Mouse (Mus musculus): Measurements from ENCODE around the gene Pola1. TPM values are rescaled to one million over a fixed set of nuclear protein-coding genes. Genes with fewer than 3 reads are reported as not detected.

Gene Pola1
- polyA plus RNA-seq, 1 experiment from 2014 or later = 19.9 TPM

DNA sequence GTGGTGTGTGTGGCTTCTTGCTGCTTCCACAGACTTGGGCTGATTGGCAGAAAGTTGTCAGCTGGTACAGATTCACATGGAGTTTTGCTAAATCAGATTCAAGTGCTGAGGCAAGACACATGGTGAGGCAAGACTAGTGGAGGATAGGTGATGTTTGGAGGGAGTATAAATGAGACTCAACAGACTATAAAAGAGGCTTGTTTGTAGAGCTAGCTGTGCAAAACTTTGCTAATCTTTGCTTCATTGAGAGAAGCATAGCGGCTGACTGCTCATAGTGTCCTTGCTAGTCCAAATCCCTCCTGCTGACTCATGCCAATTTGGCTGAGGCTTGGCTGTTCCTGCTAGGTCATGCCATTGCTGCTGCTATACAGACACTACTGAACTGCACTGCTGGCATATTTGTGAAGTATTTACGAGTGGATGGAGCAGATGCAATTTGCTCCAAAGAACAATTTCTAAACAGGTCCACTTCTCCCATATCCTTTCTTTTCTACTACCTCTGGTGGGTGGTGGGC, 3.0 kb upstream of the Pola1 start:
- Histone ChIP-seq H3K4me1 (peaks cover 4% of the 10 kb centered on the region; the same call in 1 of the 2 replicates), H3K36me3 (no peaks in the 10 kb centered on the region), H3K4me3 (no peak overlapping the region), H3K27me3 (peaks cover 4% of the 10 kb centered on the region; the same call in 1 of the 2 replicates), H3K9ac (no peak overlapping the region), H3K9me3 (no peaks in the 10 kb centered on the region), H3K27ac (no peak overlapping the region), H3K4me2 (replicated peaks) (no peak overlapping the region)
- no peak for ATAC-seq (ENCODE audit: low FRiP score, low read depth)
- 75% methylated on average over 2 of the region's 2 CpGs for WGBS

DNA sequence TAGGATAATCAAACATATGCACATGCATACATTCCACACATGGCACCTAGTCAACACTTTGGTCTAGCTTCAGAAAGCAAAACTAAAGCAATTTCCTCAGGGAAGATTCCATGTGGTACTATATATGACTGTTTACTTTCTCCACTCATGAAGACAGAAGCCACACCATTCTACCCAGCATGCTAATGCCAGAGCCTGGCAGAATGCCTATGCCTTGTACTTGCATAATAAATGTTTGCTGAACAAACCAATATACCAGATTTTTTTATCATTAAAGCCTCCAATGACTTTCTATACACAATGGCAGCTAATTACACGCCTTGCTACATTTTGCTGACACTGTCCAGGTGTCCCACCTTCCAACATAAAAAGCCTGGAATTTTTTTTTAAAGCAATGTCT, 1.7 kb downstream of the Pola1 start:
- Histone ChIP-seq H3K36me3 (no peaks in the 10 kb centered on the region), H3K4me3 (no peak overlapping the region), H3K27ac (no peak overlapping the region), H3K4me1 (peaks cover 4% of the 10 kb centered on the region; the same call in 1 of the 2 replicates), H3K27me3 (peaks cover 4% of the 10 kb centered on the region; the same call in 1 of the 2 replicates), H3K9ac (no peak overlapping the region), H3K4me2 (replicated peaks) (peak overlapping the region; percentile 65; the same call in 1 of the 2 replicates), H3K9me3 (no peaks in the 10 kb centered on the region)
- 54% methylated on average over 1 of the region's 1 CpGs for WGBS
- no peak for ATAC-seq (ENCODE audit: low FRiP score, low read depth)

DNA sequence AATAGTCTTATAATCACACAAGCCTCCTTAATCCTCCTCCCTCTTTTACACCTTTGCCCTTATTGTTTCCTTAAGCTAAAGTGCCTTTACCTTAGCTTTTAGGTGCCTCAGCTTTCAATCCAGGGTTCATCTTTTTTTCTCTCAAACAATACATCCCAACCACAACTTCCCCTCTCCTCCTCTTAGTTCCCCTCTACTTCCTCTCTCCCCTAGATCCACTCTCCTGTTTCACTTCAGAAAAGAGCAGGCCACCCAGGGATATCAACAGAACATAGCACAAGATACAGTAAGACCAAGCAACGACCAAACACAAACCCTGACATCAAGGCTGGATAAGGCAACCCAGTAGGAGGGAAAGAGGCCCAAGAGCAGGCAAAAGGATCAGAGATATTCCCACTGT, 29.7 kb downstream of the Pola1 start:
- Histone ChIP-seq H3K4me3 (no peak overlapping the region), H3K4me1 (no peaks in the 10 kb centered on the region), H3K4me2 (replicated peaks) (no peak overlapping the region), H3K36me3 (peaks cover 6% of the 10 kb centered on the region), H3K27me3 (no peaks in the 10 kb centered on the region), H3K9me3 (no peaks in the 10 kb centered on the region), H3K27ac (no peak overlapping the region), H3K9ac (no peak overlapping the region)
- WGBS = 76% methylated on average over 1 of the region's 1 CpGs
- no peak for ATAC-seq (ENCODE audit: low FRiP score, low read depth)

DNA sequence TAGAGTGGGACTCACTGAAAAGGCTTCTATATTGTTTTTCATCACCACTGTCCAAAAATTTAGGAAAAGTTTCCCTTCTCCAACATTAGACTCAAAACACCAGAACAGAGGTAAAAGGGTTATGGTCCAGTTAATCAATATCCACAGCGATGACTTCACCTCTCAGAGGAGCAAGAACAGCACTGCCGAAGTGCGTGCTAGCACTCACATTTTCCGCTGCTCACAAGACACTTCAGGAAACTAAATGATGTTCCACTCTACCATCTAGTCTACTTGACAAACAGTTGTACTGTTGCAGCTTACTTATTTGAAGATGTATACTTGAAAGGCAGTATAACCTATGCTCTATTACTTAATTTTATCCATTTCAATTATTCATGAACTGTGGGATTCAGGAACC, 37.7 kb downstream of the Pola1 start:
- Histone ChIP-seq H3K9me3 (no peaks in the 10 kb centered on the region), H3K27me3 (no peaks in the 10 kb centered on the region), H3K9ac (no peak overlapping the region), H3K4me1 (no peaks in the 10 kb centered on the region), H3K4me2 (replicated peaks) (no peak overlapping the region), H3K27ac (no peak overlapping the region), H3K36me3 (no peaks in the 10 kb centered on the region; the same call in 1 of the 2 replicates), H3K4me3 (no peak overlapping the region)
- WGBS = 95% methylated on average over 4 of the region's 4 CpGs
- ATAC-seq (ENCODE audit: low FRiP score, low read depth) = no peak

DNA sequence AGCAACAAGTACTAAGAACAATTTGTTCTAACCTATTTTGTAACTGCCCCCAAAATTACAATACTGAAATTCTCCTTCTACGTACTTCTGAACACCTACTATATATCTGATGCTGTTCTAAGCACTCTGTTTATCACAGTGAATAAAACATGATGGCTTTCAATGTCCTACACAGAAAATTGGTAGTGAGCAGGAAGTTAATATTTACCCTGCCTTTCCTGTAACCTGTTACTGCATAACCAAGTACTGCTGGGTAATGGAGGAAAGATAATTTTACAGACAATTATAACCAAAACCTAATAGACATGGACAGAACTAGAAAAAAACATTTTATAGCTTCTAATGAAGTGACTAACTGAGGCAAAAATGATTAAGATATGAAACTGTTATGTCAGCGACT, 51.0 kb downstream of the Pola1 start:
- no peaks in the 10 kb centered on the region for H3K27me3 ChIP-seq
- no peaks in the 10 kb centered on the region for H3K4me1 ChIP-seq
- H3K4me2 ChIP-seq (replicated peaks) = no peak overlapping the region
- no peaks in the 10 kb centered on the region for H3K9me3 ChIP-seq
- H3K9ac ChIP-seq = no peak overlapping the region
- no peak overlapping the region for H3K27ac ChIP-seq
- H3K36me3 ChIP-seq = no peaks in the 10 kb centered on the region
- no peak overlapping the region for H3K4me3 ChIP-seq
- WGBS = 86% methylated on average over 2 of the region's 2 CpGs
- ATAC-seq (ENCODE audit: low FRiP score, low read depth) = no peak

DNA sequence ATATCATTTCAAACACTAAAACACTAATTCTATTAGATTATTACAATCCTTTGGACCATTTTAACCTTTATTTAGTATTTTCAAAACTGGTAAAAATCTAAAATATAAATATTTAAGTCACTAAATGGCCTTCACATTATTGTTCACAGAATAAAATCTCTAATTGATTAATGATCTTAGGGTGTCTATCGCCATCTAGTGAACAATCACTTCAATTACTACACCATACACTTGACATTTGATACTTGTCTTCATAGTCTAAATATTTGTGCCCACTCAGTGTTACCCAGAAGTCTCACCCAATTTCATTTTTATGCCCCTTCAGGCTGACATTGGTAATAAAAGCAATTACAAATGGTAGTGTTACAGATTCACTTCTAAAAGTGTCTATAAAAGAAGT, 74.8 kb downstream of the Pola1 start:
- Histone ChIP-seq H3K36me3 (no peaks in the 10 kb centered on the region), H3K27ac (no peak overlapping the region), H3K4me1 (no peaks in the 10 kb centered on the region), H3K4me2 (replicated peaks) (no peak overlapping the region), H3K4me3 (no peak overlapping the region), H3K27me3 (no peaks in the 10 kb centered on the region), H3K9me3 (no peaks in the 10 kb centered on the region), H3K9ac (no peak overlapping the region)
- WGBS = 36% methylated on average over 1 of the region's 1 CpGs
- ATAC-seq (ENCODE audit: low FRiP score, low read depth) = no peak

DNA sequence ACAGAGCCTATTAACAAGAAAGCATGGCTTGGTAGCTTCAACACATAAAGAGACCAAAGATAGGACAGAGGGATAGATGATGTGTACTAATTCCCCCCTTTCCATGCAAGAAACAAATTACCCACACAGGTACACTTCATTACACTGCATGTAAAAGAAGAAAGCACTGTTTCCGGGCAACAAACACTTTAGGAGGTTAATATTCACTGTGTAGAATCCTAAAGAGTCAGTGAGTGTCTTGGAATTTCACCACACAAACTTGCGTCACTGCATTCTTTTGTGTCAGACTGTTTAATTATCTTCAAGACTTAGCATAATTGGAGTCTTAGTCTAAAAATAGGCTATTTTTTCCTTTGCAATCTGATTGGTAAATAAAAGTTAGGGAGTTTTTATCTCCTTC, 92.2 kb downstream of the Pola1 start:
- H3K9ac ChIP-seq = no peak overlapping the region
- H3K4me3 ChIP-seq = no peak overlapping the region
- no peaks in the 10 kb centered on the region for H3K9me3 ChIP-seq
- no peaks in the 10 kb centered on the region for H3K36me3 ChIP-seq
- 64% methylated on average over 2 of the region's 2 CpGs for WGBS
- no peaks in the 10 kb centered on the region for H3K4me1 ChIP-seq
- no peaks in the 10 kb centered on the region for H3K27me3 ChIP-seq
- no peak overlapping the region for H3K4me2 ChIP-seq (replicated peaks)
- no peak for ATAC-seq (ENCODE audit: low FRiP score, low read depth)
- no peak overlapping the region for H3K27ac ChIP-seq

DNA sequence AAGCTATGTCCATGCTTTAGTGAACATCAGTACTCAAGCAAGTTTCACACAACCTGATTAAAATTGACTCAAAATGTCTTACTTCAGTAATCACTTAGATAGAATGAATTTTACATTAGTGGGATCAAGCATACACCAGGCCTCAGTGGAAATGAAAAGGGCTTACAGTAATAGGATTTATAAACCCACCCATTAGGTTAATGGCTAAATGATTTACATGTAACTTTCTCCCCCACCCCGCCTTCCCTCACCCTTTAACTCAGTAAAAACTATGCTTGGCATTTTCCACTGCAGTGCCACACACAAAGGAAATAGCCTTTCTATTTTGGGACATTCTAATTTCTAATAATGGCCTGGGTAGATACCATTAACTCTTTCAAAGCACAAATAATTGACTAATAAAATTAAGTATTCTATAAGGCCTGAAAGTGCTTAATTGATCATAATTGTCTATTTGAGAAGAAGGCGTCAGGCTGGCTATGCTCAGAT, 129.0 kb downstream of the Pola1 start:
- Histone ChIP-seq H3K9me3 (no peaks in the 10 kb centered on the region), H3K27me3 (no peaks in the 10 kb centered on the region), H3K36me3 (no peaks in the 10 kb centered on the region), H3K4me3 (no peak overlapping the region), H3K4me2 (replicated peaks) (no peak overlapping the region), H3K4me1 (no peaks in the 10 kb centered on the region), H3K9ac (no peak overlapping the region), H3K27ac (no peak overlapping the region)
- ATAC-seq (ENCODE audit: low FRiP score, low read depth) = no peak
- 67% methylated on average over 2 of the region's 2 CpGs for WGBS

DNA sequence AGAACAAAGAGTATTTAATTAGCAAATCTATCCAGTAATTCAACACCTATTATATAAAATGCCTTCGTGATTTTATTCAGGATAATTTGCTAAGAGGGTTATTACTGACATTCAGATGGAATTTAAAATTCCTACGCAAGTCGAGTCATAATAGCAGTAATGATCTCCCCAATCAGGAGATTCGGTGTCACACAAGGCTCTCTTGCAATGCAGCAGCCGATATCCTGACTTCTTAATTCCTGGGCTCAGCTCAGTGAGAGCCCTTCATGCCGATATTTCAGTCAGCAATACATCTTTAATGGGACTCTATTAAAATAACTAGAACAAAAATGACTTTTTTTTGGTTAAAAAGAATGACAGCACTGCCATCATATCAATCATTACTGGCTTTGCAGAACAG, 134.4 kb downstream of the Pola1 start:
- H3K27ac ChIP-seq = no peak overlapping the region
- H3K27me3 ChIP-seq = no peaks in the 10 kb centered on the region
- no peak overlapping the region for H3K9ac ChIP-seq
- no peaks in the 10 kb centered on the region for H3K36me3 ChIP-seq
- H3K9me3 ChIP-seq = no peaks in the 10 kb centered on the region
- ATAC-seq (ENCODE audit: low FRiP score, low read depth) = no peak
- no peak overlapping the region for H3K4me2 ChIP-seq (replicated peaks)
- H3K4me3 ChIP-seq = no peak overlapping the region
- H3K4me1 ChIP-seq = no peaks in the 10 kb centered on the region
- WGBS = 70% methylated on average over 6 of the region's 6 CpGs

DNA sequence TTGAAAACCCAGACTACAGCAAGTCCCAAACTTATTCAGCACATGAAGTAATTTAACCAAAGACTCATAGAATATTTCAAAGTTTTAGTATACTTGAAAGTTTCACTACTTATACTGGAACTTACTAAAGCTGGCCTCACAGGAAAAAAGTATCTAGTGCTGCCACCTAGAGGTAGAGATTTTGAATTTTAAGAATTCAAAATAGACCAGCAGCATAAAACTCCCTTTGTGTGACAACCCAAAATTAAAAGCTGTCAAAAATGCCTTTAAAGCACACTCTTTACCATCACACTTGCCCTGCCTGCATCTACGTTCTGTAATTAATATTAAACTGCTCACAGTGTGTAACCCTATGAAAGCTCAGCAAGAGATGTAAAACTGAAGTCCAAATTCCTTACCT, 166.2 kb downstream of the Pola1 start:
- no peak overlapping the region for H3K4me2 ChIP-seq (replicated peaks)
- no peaks in the 10 kb centered on the region for H3K36me3 ChIP-seq
- no peak overlapping the region for H3K27ac ChIP-seq
- no peaks in the 10 kb centered on the region for H3K9me3 ChIP-seq
- H3K27me3 ChIP-seq = no peaks in the 10 kb centered on the region
- H3K9ac ChIP-seq = no peak overlapping the region
- no peaks in the 10 kb centered on the region for H3K4me1 ChIP-seq
- H3K4me3 ChIP-seq = no peak overlapping the region
- WGBS = 50% methylated on average over 1 of the region's 1 CpGs
- ATAC-seq (ENCODE audit: low FRiP score, low read depth) = no peak

DNA sequence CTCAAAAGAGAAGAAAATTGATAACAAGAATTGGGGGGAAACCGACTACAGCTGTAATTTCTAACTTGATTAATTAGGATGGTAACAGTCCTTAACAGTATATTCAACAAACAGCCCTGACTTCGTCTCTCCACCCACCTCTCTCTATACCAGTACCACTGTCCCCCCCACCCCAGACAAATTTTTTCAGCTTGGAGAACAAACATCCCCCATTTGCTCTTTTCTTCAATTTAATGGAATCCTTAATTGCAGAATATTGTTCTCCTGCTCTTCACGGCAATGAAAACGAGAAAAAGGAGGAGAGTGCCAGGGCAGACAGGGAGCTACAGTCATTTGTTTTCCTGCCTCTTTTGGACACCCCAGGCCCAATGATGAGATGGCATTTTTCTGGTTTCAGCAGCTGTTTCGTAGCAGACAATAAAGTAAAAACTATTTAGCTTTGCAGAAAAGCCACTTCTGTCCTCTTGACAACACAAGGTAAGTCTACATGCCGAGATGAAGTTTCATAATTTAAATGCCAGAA, 202.2 kb downstream of the Pola1 start:
- no peaks in the 10 kb centered on the region for H3K9me3 ChIP-seq
- 79% methylated on average over 6 of the region's 6 CpGs for WGBS

DNA sequence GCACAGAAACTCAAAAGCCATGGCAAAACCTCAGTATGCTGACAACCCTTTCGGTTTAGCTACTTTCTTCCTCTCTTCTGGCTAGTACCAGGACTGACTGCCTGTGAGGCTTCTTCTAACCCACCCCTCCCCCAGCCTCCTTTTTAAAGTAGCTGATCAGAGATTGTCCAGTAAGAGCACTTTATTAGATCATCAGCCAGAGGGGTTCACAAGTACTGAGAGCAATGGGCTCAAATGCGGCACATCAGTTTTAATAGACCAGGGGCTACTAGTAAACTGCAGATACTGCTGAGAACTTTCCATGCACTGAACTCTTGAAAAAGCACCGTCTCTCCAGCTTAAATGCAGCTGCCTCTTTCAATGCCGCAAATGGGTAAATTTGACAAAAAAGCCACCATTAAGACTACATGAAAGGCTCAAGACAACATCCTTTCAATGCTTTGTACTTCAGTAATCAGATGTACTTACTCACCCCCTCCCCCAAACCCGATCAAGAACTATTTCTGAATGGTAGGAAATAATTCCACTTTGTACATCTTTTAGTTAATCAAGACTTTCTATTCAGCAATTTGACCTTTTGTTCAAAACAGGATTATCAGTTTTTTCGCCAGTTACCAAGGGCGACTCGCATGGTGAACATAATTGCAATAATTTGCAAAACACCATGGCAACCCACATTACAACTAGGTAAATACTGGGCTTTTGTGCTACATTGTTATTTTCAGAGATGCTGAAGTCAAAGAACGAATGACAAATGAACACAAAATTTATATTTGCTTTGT, 202.8 kb downstream of the Pola1 start:
- WGBS = 76% methylated on average over 9 of the region's 9 CpGs
- Histone ChIP-seq H3K9me3 (no peaks in the 10 kb centered on the region), H3K4me3 (no peak overlapping the region), H3K9ac (no peak overlapping the region), H3K4me2 (replicated peaks) (no peak overlapping the region), H3K4me1 (no peaks in the 10 kb centered on the region), H3K36me3 (no peaks in the 10 kb centered on the region), H3K27ac (no peak overlapping the region), H3K27me3 (no peaks in the 10 kb centered on the region)
- ATAC-seq (ENCODE audit: low FRiP score, low read depth) = no peak

More for the DNA sequence above, 202.2 kb downstream of the Pola1 start:
- Histone ChIP-seq H3K27me3 (no peaks in the 10 kb centered on the region), H3K27ac (no peak overlapping the region), H3K36me3 (no peaks in the 10 kb centered on the region), H3K4me3 (no peak overlapping the region), H3K4me1 (no peaks in the 10 kb centered on the region), H3K4me2 (replicated peaks) (no peak overlapping the region), H3K9ac (no peak overlapping the region)
- ATAC-seq (ENCODE audit: low FRiP score, low read depth) = no peak

All from limb, embryonic 13.5 days (tissue).